Mouse (Mus musculus): Measurements from ENCODE around the gene Egr4.

Gene Egr4

DNA sequence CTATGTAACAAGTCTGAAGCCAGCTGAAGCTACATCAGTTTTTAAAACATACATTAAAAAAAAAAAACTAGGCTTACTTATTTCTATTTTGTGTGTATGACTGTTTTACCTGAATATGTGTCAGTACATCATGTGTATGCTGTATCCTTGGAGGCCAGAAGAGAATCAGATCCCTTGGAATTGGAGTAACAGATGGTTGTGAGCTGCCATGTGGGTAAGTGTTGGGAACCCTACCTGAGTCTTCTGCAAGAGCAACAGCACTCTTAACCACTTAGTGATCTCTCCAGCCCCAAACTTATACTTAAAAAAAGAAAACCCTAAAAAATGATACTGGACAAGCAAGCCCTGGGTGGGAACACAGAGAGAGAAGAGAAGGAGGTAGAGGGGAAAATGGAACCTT is 16.4 kb downstream of the Egr4 start:
- in situ Hi-C loops (cut with MboI): no loop called here

DNA sequence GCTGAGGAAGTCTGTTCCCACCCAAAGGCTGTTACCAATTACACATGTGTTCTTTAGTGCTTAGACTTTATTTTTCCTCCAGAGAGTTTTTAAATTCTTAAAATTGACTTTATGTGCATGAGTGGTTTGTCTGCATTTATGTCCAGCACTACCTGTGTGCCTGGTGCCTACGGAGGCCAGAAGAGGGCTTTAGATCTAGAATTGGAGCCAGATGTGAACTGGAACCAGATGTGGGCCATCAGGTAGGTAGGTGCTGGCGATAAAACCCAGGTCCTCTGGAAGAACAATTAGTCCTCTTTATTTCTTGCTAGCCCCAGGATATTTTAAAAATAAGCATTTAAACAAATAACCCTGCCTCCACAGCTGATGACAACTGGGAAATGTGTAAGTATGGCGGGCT is 21.8 kb downstream of the Egr4 start:
- in situ Hi-C loops (cut with MboI): no loop called here

DNA sequence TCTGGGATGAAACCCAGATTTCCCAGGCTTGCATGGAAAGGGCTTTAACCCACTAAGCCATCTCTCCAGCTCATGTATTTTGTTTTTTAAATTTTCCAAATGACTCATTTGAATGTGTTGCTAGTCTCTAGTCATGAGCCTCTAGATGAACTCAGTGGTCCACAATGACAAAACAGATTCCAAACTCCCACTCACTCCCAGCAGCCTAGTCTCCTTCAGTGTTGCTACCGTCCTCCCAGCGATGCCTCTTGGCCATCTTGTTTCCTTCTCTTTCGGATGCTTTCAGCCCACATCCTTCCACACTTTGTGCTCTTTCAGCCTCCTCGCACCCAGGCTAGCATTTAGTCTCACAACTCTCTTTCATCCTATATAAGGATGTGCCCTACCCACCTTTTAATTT is 23.1 kb downstream of the Egr4 start:
- in situ Hi-C loops (cut with MboI): no loop called here

DNA sequence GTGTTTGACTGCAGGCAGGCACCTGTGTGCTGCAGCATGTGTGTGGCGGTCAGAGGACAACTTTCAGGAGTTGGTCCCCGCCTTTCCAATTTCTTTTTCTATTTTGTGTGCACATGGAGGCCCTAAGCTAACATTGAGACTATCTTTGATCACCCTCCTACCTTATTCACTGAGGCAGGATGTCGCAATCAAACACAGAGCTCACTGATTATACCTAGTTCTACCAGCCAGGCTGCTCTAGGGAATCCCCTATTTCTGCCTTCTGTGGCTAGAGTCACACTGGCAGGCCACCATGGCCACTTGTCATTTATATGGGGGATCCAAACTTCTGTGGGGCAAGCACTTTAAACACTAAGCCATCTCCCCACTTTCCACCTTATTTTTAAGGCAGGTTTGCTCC is 23.7 kb downstream of the Egr4 start:
- in situ Hi-C loops (cut with MboI): no loop called here

DNA sequence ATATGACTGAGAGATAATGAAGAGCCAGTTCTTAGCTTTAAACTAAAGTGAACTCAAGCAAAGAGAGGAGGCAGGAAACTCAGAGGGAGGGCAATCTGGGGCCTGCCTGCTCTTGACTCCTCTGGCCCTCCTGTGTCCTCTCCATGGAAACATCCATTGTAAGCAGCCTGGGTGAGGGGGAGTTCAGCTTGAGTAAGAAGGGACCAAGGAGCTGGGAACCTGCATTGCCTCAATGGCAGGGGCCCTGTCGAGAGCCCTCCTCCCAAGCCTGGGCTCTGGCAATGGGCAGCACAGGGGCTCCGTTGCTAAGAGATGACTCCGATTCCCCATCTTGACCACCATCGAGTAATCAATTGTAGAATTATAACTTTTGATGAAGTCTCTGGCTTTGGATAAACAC is 24.9 kb downstream of the Egr4 start:
- in situ Hi-C loops (cut with MboI): no loop called here

DNA sequence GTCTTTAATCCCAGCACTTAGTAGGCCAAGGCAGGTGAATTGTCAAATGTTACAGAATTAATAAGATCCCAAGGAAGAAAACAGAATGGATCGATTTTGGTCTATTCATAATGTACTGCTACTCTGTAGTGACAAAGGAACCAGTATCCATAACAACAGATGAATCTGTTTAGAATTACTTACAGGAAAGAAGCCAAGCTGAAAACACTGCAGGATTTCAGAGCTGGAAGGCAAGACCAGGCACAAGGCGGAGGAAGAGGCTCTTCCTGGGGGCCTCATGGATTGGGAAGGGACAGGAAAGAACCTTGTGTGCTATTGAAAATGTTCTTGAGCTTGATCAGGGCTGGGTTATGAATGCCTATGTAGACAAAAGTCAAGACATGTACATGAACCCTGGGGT is 27.7 kb downstream of the Egr4 start:
- in situ Hi-C loops (cut with MboI): no loop called here

DNA sequence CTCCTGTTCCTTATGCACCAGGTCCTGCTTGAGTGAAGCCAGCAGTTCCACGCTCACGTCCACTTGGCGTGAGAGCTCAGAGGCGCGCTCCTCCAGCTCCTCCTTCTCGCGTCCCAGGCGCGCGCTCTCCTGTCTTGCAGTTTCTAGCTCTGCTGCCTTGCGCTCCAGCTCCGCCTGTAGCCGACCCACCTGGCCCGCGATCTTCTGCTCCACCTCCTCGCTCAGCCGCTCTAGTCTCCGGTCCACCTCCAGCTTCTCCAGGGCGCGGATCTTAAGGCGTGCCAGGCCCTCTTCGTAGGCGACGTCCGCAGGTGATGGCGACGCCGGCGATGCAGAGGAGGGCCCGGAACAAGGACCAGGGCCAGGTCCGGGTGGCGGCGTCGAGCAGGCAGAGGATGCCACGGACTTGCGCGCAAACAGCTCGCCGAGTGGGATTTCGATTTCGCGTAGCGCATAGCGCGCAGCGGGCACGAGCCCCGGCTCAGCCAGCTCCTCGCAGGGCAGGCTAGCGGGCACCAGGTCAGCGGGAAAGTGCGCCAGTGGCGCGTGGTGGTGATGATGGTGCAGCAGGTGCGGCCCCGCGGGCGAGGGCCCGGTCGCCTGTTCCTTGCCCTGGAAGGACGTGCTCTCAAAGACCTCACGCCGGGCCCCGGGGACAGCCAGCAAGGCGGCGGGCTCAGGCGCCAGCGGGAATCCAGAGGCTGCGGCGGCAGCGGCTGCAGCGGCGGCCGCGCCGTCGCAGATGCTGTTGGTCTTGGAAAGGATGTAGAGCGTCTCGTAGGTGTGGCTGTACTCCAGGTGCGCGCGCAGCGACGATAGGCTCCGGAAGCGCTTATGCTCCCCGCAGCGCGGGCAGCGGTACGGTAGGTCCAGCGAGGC is 29.3 kb downstream of the Egr4 start:
- in situ Hi-C loops (cut with MboI): no loop called here

DNA sequence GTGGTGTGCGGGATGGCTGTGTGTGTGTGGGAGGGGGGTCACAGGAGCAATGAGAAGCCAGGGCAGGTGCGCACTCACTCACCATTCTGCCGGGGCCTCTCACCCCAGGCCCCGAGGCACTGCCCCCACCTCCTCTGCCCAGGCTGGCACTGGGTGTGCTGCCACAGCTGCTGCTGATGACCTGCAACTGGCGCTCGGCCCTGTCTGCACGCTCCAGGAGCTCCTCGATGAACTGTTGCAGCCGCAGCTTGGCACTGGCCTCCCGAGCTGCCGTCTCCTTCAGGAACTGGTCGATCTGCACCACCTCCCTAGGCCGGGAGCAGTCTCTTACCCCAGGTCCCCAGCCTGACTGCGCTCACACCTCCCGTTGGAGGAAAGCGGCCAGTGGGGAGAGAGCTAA is 32.7 kb downstream of the Egr4 start:
- in situ Hi-C loops (cut with MboI): no loop called here

DNA sequence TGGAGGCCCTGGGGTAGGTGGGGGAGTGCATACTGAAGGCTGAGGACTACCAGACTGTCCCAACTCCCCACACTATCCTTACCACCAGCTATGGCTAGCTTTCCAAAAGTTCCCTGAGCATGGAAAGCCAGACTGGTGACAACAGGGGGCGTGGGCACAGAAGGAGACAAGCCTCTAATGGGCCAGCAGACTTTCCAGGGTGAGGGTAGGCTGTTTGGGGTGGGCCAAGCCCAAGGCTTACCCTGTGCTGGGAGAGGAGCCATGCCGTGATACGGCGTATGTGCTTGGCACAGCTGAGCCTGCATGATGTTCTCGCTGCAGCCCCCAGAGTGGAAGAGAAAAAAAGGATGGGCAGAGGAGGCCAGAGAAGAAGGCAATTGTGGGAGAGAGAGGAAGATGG is 33.4 kb downstream of the Egr4 start:
- in situ Hi-C loops (cut with MboI): no loop called here

DNA sequence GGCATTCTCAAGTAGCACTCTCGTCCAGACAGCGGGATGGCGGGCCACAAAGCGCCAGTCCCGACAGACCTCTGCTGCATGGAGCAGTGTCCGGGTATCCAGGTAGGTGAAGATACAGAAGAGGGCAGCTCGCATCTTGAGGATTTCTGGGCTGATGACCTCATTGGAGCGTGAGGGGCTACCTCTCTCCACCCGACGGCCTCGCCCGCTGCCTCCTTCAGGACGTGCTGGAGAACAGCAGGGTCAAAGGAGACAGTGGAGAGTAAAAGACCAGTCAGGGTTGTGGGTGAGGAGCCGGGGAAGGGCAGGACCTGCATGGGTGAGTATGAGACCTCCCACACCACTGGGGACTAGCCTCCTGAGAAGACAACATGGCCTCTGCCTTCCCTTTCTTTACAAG is 35.0 kb downstream of the Egr4 start:
- in situ Hi-C loops (cut with MboI): no loop called here

DNA sequence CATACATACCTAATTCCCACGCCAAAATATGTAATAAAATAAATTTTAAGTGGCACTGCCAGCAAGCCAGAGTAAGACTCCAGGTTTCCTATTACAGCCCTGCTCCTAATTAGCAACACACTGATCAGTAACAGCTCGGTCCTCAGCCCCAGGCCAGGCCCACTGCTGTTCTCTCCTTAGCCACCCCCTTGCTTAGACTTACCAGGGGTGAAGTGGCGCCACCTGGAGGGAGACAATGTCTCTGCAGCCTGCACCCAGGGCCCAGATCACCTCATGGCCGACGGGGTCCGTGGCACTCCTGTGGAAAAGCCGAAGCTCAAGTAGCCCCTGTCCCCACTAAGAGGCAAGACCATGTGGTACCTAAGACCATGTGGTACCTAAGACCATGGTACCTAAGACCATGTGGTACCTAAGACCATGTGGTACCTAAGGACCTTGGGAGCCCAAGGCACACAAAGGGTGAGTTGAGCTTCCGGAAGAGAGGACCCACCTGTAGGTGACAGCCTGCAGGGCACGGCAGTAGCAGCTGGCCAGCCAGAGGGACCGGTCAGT is 35.9 kb downstream of the Egr4 start:
- in situ Hi-C loops (cut with MboI): no loop called here

DNA sequence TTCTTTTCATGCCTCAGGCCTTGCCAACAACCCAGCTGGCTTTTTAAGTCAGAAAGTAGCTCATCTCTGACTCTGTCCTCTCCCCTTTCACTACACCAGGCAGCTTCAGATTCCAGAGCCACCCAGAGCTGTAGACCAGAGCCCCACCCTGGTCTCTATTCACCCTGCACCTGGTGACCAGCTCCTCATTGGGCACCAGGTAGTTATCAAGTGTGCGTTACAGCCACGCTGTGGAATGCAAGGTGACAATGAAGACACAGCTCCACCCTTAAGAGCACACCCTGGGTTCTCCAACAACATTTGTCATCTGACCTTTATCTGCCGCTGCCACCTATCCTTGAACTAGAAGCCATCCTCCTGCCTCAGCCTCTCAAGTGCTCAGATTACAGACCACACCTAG is 37.8 kb downstream of the Egr4 start:
- in situ Hi-C loops (cut with MboI): no loop called here

DNA sequence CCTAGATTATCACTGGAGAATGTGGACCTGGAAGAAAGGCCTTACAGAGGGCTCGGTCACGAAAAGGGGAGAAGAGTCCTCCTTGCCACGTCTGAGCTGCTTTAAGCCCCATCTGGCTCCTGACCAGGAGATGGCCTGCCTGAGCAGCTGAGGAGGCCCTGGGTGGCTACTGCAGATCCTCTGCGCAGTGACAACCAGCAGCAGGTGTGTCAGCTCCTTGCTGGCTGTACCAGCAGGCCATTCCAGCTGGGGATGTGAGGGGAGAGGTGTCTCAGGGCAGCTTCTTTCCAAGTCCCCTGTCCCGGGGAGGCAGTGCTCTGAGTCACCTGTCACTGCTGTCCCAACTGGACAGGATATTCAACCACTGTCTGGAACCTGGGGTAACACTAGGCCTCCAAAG is 40.8 kb downstream of the Egr4 start:
- in situ Hi-C loops (cut with MboI): no loop called here

DNA sequence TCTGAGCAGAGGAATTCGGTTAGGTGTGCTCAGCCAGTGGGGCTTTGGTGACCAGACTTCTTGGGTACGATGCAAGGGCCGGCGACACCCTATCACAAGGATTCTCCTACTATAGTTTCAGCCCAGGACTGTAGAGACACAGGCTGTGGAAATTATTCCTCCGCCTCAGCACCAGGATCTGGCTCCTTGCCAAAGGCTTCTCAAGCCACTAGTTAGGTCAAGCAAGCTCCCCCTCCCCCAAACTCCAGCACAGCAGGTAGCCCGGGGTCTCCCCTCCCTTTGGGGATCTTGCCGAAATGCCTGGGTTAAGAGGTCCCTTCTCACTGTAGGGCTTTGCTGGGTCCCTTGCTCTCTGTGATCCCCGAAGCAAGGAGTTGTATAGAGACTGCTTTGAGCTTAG is 41.4 kb downstream of the Egr4 start:
- in situ Hi-C loops (cut with MboI): no loop called here

DNA sequence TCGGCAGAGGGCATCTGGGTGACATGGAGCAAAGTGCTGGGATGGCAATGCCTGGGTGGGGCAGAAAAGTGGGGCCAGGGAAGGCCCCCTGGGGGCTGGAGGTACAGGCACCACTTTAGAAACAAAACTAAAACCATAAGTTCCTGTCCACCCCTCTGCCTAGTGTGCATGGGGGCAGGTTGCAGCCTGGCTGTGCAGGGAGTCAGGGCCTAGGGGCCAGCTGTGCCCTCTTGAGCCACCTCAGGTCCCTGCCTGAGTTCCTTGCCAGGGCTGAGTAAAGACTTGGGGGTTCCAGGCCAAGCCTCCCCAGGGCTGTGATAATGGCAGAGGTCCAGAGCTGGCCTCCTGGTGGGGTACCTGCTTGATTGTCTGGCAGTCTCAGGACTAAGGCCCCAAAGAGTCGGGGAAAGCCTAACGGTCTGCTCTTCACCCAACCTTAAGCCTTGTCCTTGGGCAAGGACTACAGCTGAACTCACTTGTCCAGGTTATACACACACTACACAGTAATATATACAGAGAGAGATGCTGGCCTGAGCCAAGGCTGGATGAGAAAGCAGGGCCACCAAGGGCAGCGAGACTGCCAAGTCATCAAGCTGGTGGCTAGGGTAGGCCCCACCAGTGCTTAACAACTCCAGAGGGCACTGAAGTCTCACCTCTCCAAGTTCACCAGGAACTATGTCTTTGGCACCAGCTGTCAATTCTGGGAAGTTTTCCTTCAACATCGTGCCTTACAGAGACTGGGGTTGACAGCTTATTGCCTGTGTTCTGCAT is 43.5 kb downstream of the Egr4 start:
- in situ Hi-C loops (cut with MboI): no loop called here

DNA sequence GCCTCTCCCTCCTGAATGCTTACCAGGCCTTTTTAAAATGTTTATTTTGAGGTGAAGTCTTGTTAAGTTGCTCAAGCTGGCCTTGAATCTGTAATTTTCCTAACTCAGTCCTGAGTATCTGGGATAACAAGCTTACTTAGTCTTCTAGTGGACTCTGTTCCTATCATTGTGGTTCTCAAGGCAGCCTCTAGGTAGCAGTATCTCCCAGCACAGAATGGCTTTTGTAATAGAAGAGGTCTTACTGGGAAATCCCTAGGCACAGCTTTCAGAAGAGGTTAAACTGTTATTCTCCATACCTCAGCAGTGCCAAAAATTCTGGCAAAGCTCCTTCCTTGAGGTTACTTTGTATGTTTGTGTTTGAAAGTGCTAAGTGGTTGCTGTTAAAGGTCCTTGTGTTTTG is 48.0 kb downstream of the Egr4 start:
- in situ Hi-C loops (cut with MboI): no loop called here
